Mouse (Mus musculus) hindbrain, embryonic 10.5 days (tissue): ENCODE measurements around the gene Nras. TPM values are rescaled to one million over a fixed set of nuclear protein-coding genes. Genes with fewer than 3 reads are reported as not detected.

Experiments used
- DNase-seq: peaks from one replicate; pipeline ENCODE4 v3.0.0-alpha.2; 2017; ENCODE audit warnings: low spot score
- H3K27ac ChIP-seq: fragments of 300-500 bp; sonication (generic); 2 replicates; pipeline ENCODE4 v1.5.1; 2016; ENCODE audit warnings: mild to moderate bottlenecking, moderate library complexity
- H3K27me3 ChIP-seq: fragments of 300-500 bp; sonication (generic); 2 replicates; pipeline ENCODE4 v1.6.1; 2016; ENCODE audit warnings: mild to moderate bottlenecking; ENCODE audit not compliant: poor library complexity, insufficient read depth, severe bottlenecking
- H3K36me3 ChIP-seq: fragments of 300-500 bp; sonication (generic); 2 replicates; pipeline ENCODE4 v1.6.1; 2016; ENCODE audit warnings: mild to moderate bottlenecking, moderate library complexity
- H3K4me1 ChIP-seq: fragments of 300-500 bp; sonication (generic); replicated peaks from 2 replicates; pipeline ENCODE4 v1.6.1; 2016; ENCODE audit warnings: mild to moderate bottlenecking
- H3K4me3 ChIP-seq: fragments of 300-500 bp; sonication (generic); 2 replicates; pipeline ENCODE4 v1.5.1; 2016; ENCODE audit warnings: mild to moderate bottlenecking, moderate library complexity
- H3K9me3 ChIP-seq: fragments of 300-500 bp; sonication (generic); 2 replicates; pipeline ENCODE4 v1.6.1; 2016; ENCODE audit warnings: mild to moderate bottlenecking, moderate library complexity
- WGBS: fragments of 180-500 bp; shearing (Covaris S2); methylation state at CpG from one replicate; pipeline ENCODE4 v1.1.7; 2016; 5-methylcytosine and 5-hydroxymethylcytosine counted together
- polyA plus RNA-seq: library from polyadenylated mRNA; unstranded; fragments of >200 nt; fragmentation: Nextera tagmentation; extraction: Ambion mirVana; gene quantifications from 2 replicates; pipeline ENCODE4 v1.2.1, GENCODE M21; 2016

The Nras gene
- polyA plus RNA-seq = 143 and 159 TPM in 2 replicates

DNA sequence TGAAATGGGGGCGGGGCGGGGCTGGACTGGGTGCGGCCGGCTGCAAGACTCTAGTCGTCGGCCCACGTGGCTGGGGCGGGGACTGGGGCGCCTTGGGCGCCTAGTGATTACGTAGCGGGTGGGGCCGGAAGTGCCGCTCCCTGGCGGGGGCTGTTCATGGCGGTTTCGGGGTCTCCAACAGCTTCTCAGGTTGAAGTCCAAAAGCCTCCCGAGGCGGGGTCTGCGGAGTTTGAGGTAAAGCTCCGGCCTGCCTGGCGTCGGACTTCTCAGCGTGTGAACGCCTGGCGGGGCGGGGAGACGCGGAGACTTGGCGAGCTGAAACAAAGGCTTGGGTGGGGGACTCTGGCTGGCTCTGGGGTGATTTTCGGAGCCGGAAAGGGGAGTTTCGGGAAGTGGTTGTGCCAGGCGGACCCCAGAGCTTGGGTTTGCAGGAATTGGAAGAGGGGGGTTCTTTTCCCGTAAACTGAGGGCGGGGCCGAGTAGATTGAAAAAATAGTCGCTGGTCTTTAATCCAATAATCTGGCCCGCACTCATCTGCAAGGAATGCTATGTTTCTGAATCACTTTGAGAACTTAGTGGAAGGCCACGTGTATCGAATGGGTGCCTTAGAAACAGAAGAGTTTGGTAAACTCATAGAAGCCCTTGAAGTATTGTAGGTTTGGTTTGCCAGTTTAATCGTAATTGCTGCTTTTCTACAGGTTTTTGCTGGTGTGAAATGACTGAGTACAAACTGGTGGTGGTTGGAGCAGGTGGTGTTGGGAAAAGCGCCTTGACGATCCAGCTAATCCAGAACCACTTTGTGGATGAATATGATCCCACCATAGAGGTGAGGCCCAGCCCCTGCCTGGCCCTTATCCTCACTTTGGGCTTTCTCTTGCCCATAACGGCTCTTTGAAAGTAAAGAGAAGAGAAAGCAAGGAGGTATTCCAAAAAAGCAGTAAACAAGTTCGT lies at the start of gene Nras:
Gene Nras (plus strand): TSS at position 79 of the 951 bp plus-strand sequence.
- Histone ChIP-seq H3K4me1 (peaks cover 11% of the 10 kb centered on the region), H3K4me3 (peak within 1 kb of the TSS; percentile 84), H3K27ac (peak within 1 kb of the TSS; percentile 97), H3K27me3 (no peaks in the 10 kb centered on the region), H3K36me3 (peaks cover 74% of the 10 kb centered on the region), H3K9me3 (no peaks in the 10 kb centered on the region)
- 4% methylated on average over 46 of the region's 46 CpGs for WGBS
- peak; percentile 97 for DNase-seq

DNA sequence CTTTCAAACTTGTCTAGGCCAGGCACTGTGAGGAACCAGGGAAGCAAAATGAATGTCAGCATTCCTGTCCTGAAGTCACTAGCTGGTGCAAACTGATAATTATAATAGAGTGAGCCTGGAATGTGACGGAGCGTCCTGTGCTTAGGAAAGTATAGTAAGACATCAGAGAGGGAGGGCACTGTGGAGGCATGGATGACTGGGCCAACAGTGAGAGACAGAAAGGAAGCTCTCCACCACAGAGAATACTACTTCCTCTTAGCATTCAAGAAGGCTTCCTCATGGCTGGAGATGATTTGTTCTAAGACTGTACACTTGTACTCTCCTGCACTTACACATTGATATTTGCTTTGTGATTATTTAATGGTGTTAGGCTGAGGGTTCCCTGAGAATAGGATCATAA lies 40.7 kb upstream of the Nras start:
- Histone ChIP-seq H3K27ac (no peak overlapping the region), H3K9me3 (no peaks in the 10 kb centered on the region), H3K4me3 (no peak overlapping the region), H3K4me1 (peaks cover 10% of the 10 kb centered on the region), H3K36me3 (no peaks in the 10 kb centered on the region), H3K27me3 (no peaks in the 10 kb centered on the region)
- DNase-seq = no peak
- WGBS = 70% methylated on average over 2 of the region's 2 CpGs

DNA sequence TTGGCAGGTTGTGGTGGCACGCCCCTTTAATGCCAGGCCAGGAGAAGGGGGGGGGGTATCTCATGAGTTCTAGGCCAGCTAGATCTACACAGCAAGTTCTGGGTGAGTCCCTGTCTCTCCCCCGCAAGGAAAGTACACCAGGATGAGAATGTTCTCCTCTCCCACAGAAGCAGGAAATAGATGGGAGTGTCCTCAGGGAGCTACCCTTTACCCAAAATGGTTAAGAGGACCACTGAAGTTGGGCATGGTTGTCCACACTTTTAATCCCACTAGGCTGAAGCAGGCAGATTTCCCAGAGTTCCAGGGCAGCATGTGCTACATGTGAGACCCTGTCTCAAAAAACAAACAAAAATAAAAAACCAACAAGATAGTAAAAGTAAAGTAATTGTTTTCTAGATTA lies 38.6 kb upstream of the Nras start:
- 95% methylated on average over 2 of the region's 2 CpGs for WGBS
- no peak for DNase-seq

DNA sequence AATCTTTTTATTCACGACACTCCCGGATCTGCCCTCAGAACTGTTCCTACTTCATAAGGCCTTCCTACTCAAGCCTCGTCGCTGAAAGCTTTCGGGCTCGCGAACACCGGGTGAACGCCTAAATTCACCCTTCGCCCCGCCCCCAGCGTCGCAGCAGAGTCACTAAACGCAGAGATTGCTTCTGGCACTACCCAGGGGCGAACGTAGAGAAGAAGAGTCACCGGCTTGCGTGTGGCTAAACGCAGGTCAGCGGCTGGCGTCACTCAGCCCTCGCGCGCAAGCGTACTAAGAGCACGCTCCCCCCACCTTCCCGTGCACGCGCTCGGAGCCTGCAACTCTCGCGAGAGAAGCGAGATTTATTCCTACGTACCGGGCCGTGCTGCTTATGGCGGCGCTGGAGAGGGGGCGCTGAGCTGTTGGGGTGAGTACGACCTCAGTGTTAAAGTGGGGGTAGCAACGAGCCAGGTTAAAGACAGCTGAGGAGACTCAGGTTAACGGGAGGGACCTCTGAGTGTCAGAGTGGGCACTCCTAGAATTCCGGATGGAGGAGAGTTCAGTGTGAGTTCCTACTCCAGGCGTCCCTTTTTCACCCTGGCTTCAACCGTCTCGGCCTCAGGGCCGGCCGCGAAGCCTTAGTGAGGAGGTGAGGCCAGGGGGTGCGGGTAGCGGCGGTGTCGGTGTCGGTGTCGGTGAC lies 37.7 kb upstream of the Nras start, which contains the start of gene Csde1:
Gene Csde1 (plus strand): TSS at position 178 of the 694 bp plus-strand sequence.
- Histone ChIP-seq H3K36me3 (peaks cover 15% of the 10 kb centered on the region), H3K27ac (peak within 1 kb of the TSS; percentile 100), H3K9me3 (no peaks in the 10 kb centered on the region), H3K4me3 (peak within 1 kb of the TSS; percentile 92), H3K4me1 (peaks cover 12% of the 10 kb centered on the region), H3K27me3 (no peaks in the 10 kb centered on the region)
- DNase-seq = peak; percentile 96
- WGBS = under 1% methylated on average over 55 of the region's 55 CpGs

More for the DNA sequence above, 38.6 kb upstream of the Nras start:
- Histone ChIP-seq H3K9me3 (no peaks in the 10 kb centered on the region), H3K27ac (peak overlapping the region; percentile 100; the same call in 1 of the 2 replicates), H3K36me3 (peaks cover 6% of the 10 kb centered on the region), H3K4me1 (peaks cover 12% of the 10 kb centered on the region), H3K27me3 (no peaks in the 10 kb centered on the region), H3K4me3 (peak overlapping the region; percentile 92)

- Histone ChIP-seq H3K27ac (peak overlapping the region; percentile 100), H3K4me3 (peak overlapping the region; percentile 92), H3K9me3 (no peaks in the 10 kb centered on the region), H3K36me3 (peaks cover 22% of the 10 kb centered on the region), H3K4me1 (peaks cover 12% of the 10 kb centered on the region), H3K27me3 (no peaks in the 10 kb centered on the region)
- peak; percentile 92 for DNase-seq
- WGBS = under 1% methylated on average over 37 of the region's 37 CpGs
Observed at GRCm38 (mm10) chr3:103020943-103021638, 37.0 kb upstream of the Nras start.

- Histone ChIP-seq H3K9me3 (no peaks in the 10 kb centered on the region), H3K4me1 (peaks cover 9% of the 10 kb centered on the region), H3K27me3 (no peaks in the 10 kb centered on the region), H3K36me3 (peaks cover 73% of the 10 kb centered on the region), H3K4me3 (no peak overlapping the region), H3K27ac (no peak overlapping the region)
- 97% methylated on average over 1 of the region's 1 CpGs for WGBS
- DNase-seq = no peak
Observed at GRCm38 (mm10) chr3:103026174-103026573, 31.9 kb upstream of the Nras start.

DNA sequence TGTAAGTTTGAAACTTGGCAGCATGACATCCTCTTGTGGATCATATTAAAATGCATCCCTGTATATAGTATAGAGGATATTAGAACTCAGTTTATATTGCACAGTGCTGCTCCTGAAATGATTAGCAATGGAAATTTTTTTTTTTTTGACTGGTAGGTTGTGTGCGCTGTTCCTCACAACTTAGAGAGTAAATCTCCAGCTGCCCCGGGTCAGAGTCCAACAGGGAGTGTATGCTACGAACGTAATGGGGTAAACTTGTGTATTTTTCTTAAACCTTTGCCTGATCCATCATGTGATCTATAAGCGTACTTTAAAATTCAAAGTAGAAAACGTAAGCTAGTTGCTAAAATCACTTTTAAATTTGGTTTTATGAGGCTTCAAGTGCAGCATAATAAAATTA lies 17.8 kb upstream of the Nras start:
- Histone ChIP-seq H3K9me3 (no peaks in the 10 kb centered on the region), H3K4me1 (no peaks in the 10 kb centered on the region), H3K36me3 (peaks cover 95% of the 10 kb centered on the region), H3K27me3 (no peaks in the 10 kb centered on the region), H3K4me3 (no peak overlapping the region), H3K27ac (no peak overlapping the region)
- WGBS = 95% methylated on average over 6 of the region's 6 CpGs
- DNase-seq = no peak

DNA sequence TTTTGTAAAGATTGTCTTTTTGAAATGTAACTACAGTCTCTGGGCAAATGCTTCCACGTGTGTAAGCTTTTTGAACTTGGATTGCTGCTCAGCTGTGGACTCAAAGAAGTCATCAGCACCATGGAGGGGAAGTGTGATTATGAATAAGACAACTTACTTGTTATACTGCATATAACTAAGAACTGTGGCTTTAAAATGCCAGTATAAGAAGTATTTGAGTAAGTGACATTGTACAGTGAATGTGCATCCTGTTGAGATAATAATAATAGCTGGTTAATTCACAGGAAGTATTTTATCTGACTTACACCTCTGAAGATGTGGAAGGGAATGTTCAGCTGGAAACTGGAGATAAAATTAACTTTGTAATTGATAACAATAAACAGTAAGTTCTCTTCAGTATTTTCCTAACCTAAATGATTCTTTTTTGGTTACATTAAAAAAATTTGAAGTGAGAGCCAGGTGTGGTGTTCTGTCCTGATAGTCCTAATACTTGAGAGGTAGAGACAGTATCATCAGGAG lies 17.2 kb upstream of the Nras start:
- Histone ChIP-seq H3K27ac (no peak overlapping the region), H3K9me3 (no peaks in the 10 kb centered on the region), H3K4me1 (no peaks in the 10 kb centered on the region), H3K36me3 (peaks cover 95% of the 10 kb centered on the region), H3K4me3 (no peak overlapping the region), H3K27me3 (no peaks in the 10 kb centered on the region)
- no peak for DNase-seq
- 89% methylated on average over 1 of the region's 1 CpGs for WGBS

- 95% methylated on average over 5 of the region's 5 CpGs for WGBS
- DNase-seq = no peak
- peaks cover 74% of the 10 kb centered on the region for H3K36me3 ChIP-seq
- peaks cover 11% of the 10 kb centered on the region for H3K4me1 ChIP-seq
- no peak overlapping the region for H3K27ac ChIP-seq
- H3K9me3 ChIP-seq = no peaks in the 10 kb centered on the region
- H3K27me3 ChIP-seq = no peaks in the 10 kb centered on the region
- H3K4me3 ChIP-seq = no peak overlapping the region
Observed at GRCm38 (mm10) chr3:103056016-103056595, 2.0 kb upstream of the Nras start.

DNA sequence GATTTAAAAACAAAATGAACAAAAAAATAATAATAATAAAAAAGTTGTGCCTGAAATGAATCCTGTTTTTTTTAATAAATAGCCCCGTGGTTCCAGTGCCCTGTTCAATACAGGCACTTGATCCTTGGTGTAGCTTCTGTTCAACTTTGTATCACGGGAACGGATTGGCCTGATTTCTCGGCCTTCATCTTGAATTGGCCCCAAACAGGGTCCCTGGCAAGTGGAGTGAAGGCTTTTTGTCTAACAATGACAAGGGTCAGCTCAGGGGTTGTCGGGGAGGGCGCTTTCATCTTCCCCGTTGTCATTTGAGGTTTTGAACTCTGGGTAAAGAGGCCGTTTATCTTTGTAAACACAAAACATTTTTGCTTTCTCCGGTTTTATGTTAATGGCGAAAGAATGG lies 333 bp upstream of the Nras start:
- Histone ChIP-seq H3K9me3 (no peaks in the 10 kb centered on the region), H3K36me3 (peaks cover 74% of the 10 kb centered on the region)

GRCm38 (mm10) chr3:103066927-103067326 lies 8.8 kb downstream of the Nras start:
- no peak for DNase-seq
- whole genome bisulfite sequencing = 95% methylated on average over 8 of the region's 8 CpGs
- H3K9me3 ChIP-seq = no peaks in the 10 kb centered on the region
- no peak overlapping the region for H3K27ac ChIP-seq
- no peak overlapping the region for H3K4me3 ChIP-seq
- H3K27me3 ChIP-seq = no peaks in the 10 kb centered on the region
- no peaks in the 10 kb centered on the region for H3K4me1 ChIP-seq
- peaks cover 86% of the 10 kb centered on the region for H3K36me3 ChIP-seq

More for the DNA sequence above, 333 bp upstream of the Nras start:
- Histone ChIP-seq H3K4me3 (peak overlapping the region; percentile 84), H3K27ac (peak overlapping the region; percentile 97), H3K4me1 (peaks cover 11% of the 10 kb centered on the region), H3K27me3 (no peaks in the 10 kb centered on the region)
- 3% methylated on average over 10 of the region's 10 CpGs for WGBS
- DNase-seq = no peak

DNA sequence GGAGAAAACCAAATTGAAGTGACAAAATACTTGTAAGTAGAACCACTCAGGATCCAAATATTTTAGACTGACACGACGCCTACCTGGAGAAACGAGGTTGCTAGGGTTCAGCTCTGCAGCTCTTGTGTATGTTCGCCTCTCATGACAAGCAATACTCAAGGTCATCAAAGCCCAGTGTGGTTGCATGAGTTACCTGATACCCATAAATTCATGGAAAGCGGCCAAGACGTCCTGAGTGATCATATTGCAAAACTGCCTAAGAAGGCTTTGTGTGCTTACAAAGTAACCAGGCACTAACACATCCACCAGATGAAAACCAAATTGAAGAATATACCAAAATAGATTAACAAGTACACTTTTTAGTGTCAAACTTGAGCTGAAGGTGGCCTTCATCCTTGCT lies 10.9 kb downstream of the Nras start:
- H3K36me3 ChIP-seq = peaks cover 65% of the 10 kb centered on the region

More for the DNA sequence above, 10.9 kb downstream of the Nras start:
- H3K9me3 ChIP-seq = no peaks in the 10 kb centered on the region
- H3K4me1 ChIP-seq = no peaks in the 10 kb centered on the region
- no peak overlapping the region for H3K27ac ChIP-seq
- no peaks in the 10 kb centered on the region for H3K27me3 ChIP-seq
- 94% methylated on average over 6 of the region's 6 CpGs for WGBS
- no peak overlapping the region for H3K4me3 ChIP-seq
- no peak for DNase-seq
